Mouse (Mus musculus): ENCODE results near the gene Stub1.

GRCm38 (mm10) chr17:25810890-25811289, 22.3 kb downstream of the Stub1 start:
- TF ChIP-seq POLR2A (IDR thresholded peaks at IDR 0.05; ENCODE audit: borderline replicate concordance, control insufficient read depth, low read depth, low read length) (no peak), CTCF (IDR thresholded peaks at IDR 0.05; ENCODE audit: control insufficient read depth, insufficient read depth, low read length) (no peak)

Data from bone marrow, adult 2 months (tissue).